Mouse (Mus musculus) spleen, postnatal 4 days (tissue): Measurements from ENCODE around the gene Hivep2.
A peak's percentile ranks its signal among the peaks of the same experiment; 100 is the strongest.

Experiments
- DNase-seq, 2 experiments: peaks; one replicate each; pipeline ENCODE4 v3.0.0; 2022; ENCODE audit warnings: low spot score in 2 of 2

Hivep2 gene

GRCm38 (mm10) chr10:14048916-14049445 lies 83.1 kb downstream of the Hivep2 start:
- peak in 1 of 2 experiments; percentile 34 for DNase-seq

- peak in 1 of 2 experiments; percentile 21 for DNase-seq
Measured at GRCm38 (mm10) chr10:14049686-14050085, 83.8 kb downstream of the Hivep2 start.

- no peak for DNase-seq
Measured at GRCm38 (mm10) chr10:14050586-14050985, 84.7 kb downstream of the Hivep2 start.

- DNase-seq: no peak
Measured at GRCm38 (mm10) chr10:14052109-14052689, 86.3 kb downstream of the Hivep2 start.

- DNase-seq: no peak
Measured at GRCm38 (mm10) chr10:14054860-14055259, 89.0 kb downstream of the Hivep2 start.

GRCm38 (mm10) chr10:14055533-14055981 lies 89.7 kb downstream of the Hivep2 start:
- peak in 1 of 2 experiments; percentile 61 for DNase-seq

GRCm38 (mm10) chr10:14056057-14056456 lies 90.2 kb downstream of the Hivep2 start:
- peak in 1 of 2 experiments; percentile 31 for DNase-seq

- peak in 1 of 2 experiments; percentile 56 for DNase-seq
Measured at GRCm38 (mm10) chr10:14056584-14057451, 90.9 kb downstream of the Hivep2 start.

GRCm38 (mm10) chr10:14057841-14058605 lies 92.1 kb downstream of the Hivep2 start:
- peak in 1 of 2 experiments; percentile 47 for DNase-seq

- no peak for DNase-seq
Measured at GRCm38 (mm10) chr10:14058742-14059141, 92.9 kb downstream of the Hivep2 start.

GRCm38 (mm10) chr10:14059581-14059980 lies 93.7 kb downstream of the Hivep2 start:
- no peak for DNase-seq

GRCm38 (mm10) chr10:14060302-14060701 lies 94.4 kb downstream of the Hivep2 start:
- no peak for DNase-seq

GRCm38 (mm10) chr10:14063226-14063625 lies 97.4 kb downstream of the Hivep2 start:
- DNase-seq: peak in 1 of 2 experiments; percentile 21

- DNase-seq: peak in 1 of 2 experiments; percentile 22
Measured at GRCm38 (mm10) chr10:14064759-14065395, 99.0 kb downstream of the Hivep2 start.

GRCm38 (mm10) chr10:14067802-14068201 lies 101.9 kb downstream of the Hivep2 start:
- no peak for DNase-seq

- no peak for DNase-seq
Measured at GRCm38 (mm10) chr10:14070498-14071079, 104.7 kb downstream of the Hivep2 start.

- DNase-seq: no peak
Measured at GRCm38 (mm10) chr10:14072504-14072903, 106.6 kb downstream of the Hivep2 start.

- DNase-seq: no peak
Measured at GRCm38 (mm10) chr10:14075767-14076166, 109.9 kb downstream of the Hivep2 start.

- no peak for DNase-seq
Measured at GRCm38 (mm10) chr10:14076880-14077279, 111.0 kb downstream of the Hivep2 start.

- no peak for DNase-seq
Measured at GRCm38 (mm10) chr10:14080830-14081229, 115.0 kb downstream of the Hivep2 start.

GRCm38 (mm10) chr10:14081824-14082223 lies 115.9 kb downstream of the Hivep2 start:
- peak in 1 of 2 experiments; percentile 30 for DNase-seq
